Mouse (Mus musculus) liver, adult 2 months (tissue): Measurements from ENCODE around the gene Slc45a3.

Experiments used
- CTCF ChIP-seq: fragments of 200-500 bp; IDR thresholded peaks from 2 replicates; pipeline ENCODE4 v1.5.1; 2011; ENCODE audit warnings: low read depth, low read length, control low read depth
- POLR2A ChIP-seq: fragments of 200-500 bp; IDR thresholded peaks from 2 replicates; pipeline ENCODE4 v1.6.1; 2011; ENCODE audit warnings: low read length, control low read depth; ENCODE audit not compliant: insufficient read depth; ENCODE audit errors: extremely low read depth

DNA sequence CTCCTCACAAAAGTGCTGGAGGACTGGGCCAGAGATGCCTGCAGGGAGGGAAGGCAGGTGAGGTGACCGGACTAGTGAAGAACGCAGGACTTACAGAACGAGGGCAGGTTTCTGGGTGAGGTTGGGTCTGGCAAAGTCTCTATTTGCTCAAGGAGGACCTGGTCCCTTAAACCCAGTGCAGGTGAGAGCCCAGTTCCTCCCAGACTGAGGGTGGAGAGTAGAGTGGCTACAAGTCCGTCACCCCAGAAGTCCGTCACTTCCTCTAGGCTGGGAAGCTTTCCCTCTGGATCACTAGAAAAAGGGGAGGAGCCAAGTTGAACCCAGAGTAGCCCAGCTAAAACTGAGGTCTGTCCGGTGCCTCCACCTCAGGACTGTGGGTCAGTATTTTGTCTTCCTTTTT, 11.2 kb downstream of the Slc45a3 start:
- TF ChIP-seq POLR2A (no peak), CTCF (no peak)
